Mouse (Mus musculus) ES-Bruce4 (cell line): Measurements from ENCODE around the gene Plpp7.

Experiments
- CTCF ChIP-seq: IDR thresholded peaks from one replicate; pipeline ENCODE4 v1.8.1; 2011; ENCODE audit warnings: low read depth, low read length
- EP300 ChIP-seq: IDR thresholded peaks from 2 replicates; pipeline ENCODE4 v1.6.1; 2011; ENCODE audit warnings: low read depth, low read length; ENCODE audit not compliant: insufficient read depth
- POLR2A ChIP-seq: IDR thresholded peaks from one replicate; pipeline ENCODE4 v1.8.1; 2011; ENCODE audit warnings: low read length; ENCODE audit not compliant: insufficient read depth

GRCm38 (mm10) chr2:32085231-32085630, 10.1 kb upstream of the Plpp7 start:
- TF ChIP-seq CTCF: no peak
- no peak for TF ChIP-seq POLR2A
- TF ChIP-seq EP300: no peak
